Mouse (Mus musculus) MEL (cell line): ENCODE measurements around the gene Pcsk2. TPM values are rescaled to one million over a fixed set of nuclear protein-coding genes. Genes with fewer than 3 reads are reported as not detected.

Experiments used
- DNase-seq: peaks from one replicate; pipeline ENCODE4 v3.0.0; 2011; ENCODE audit warnings: low read depth, low spot score
- H3K27ac ChIP-seq: 2 replicates; pipeline ENCODE4 v1.5.1; 2012; ENCODE audit warnings: low read depth, mild to moderate bottlenecking, control low read depth, low read length, moderate library complexity; ENCODE audit not compliant: control insufficient read depth
- H3K27me3 ChIP-seq, 2 experiments: fragments of 150-350 bp in 1 of 2; sonication (generic) in 1 of 2; 2 replicates each; pipeline ENCODE4 v1.6.1; 2012; ENCODE audit warnings: low read length in 2 of 2, mild to moderate bottlenecking in 2 of 2, improper control_type of control experiment in 1 of 2, moderate library complexity in 1 of 2; ENCODE audit not compliant: insufficient read depth in 2 of 2, control insufficient read depth in 1 of 2
- H3K36me3 ChIP-seq, 2 experiments: 2 replicates each; pipeline ENCODE4 v1.6.1; 2012 to 2014; ENCODE audit warnings: low read length in 2 of 2, improper control_type of control experiment in 1 of 2, inconsistent platforms in 1 of 2, mild to moderate bottlenecking in 1 of 2; ENCODE audit not compliant: insufficient read depth in 2 of 2, control insufficient read depth in 1 of 2
- H3K4me1 ChIP-seq, 2 experiments: fragments of 150-350 bp in 1 of 2; sonication (generic) in 1 of 2; 2 replicates each; pipeline ENCODE4 v1.6.1; 2012; ENCODE audit warnings: low read length in 2 of 2, improper control_type of control experiment in 1 of 2, mild to moderate bottlenecking in 1 of 2; ENCODE audit not compliant: insufficient read depth in 2 of 2, control insufficient read depth in 1 of 2
- H3K4me3 ChIP-seq, 2 experiments: fragments of 150-350 bp in 1 of 2; sonication (generic) in 1 of 2; 2 replicates each; pipeline ENCODE4 v1.5.1; 2012; ENCODE audit warnings: low read depth in 2 of 2, low read length in 2 of 2, mild to moderate bottlenecking in 2 of 2, moderate library complexity in 2 of 2, control low read depth in 1 of 2, improper control_type of control experiment in 1 of 2; ENCODE audit not compliant: control insufficient read depth in 1 of 2, insufficient read depth in 1 of 2
- H3K79me2 ChIP-seq: 2 replicates; pipeline ENCODE4 v1.6.1; 2012; ENCODE audit warnings: mild to moderate bottlenecking, low read length, moderate library complexity; ENCODE audit not compliant: control insufficient read depth, poor library complexity, insufficient read depth
- H3K9ac ChIP-seq: 2 replicates; pipeline ENCODE4 v1.6.1; 2012; ENCODE audit warnings: low read depth, mild to moderate bottlenecking, control low read depth, low read length, moderate library complexity; ENCODE audit not compliant: control insufficient read depth, poor library complexity, severe bottlenecking
- H3K9me3 ChIP-seq: fragments of 150-350 bp; sonication (generic); replicated peaks from 2 replicates; pipeline ENCODE4 v1.6.1; 2012; ENCODE audit warnings: mild to moderate bottlenecking, low read length, improper control_type of control experiment, moderate library complexity; ENCODE audit not compliant: insufficient read depth
- BHLHE40 ChIP-seq: IDR thresholded peaks from 2 replicates; pipeline ENCODE4 v1.6.1; 2012; ENCODE audit warnings: low read depth, mild to moderate bottlenecking, inconsistent platforms, low read length, improper control_type of control experiment, borderline replicate concordance
- CHD1 ChIP-seq: IDR thresholded peaks from 2 replicates; pipeline ENCODE4 v1.6.1; 2012; ENCODE audit warnings: low read depth, mild to moderate bottlenecking, inconsistent platforms, low read length, improper control_type of control experiment
- CTCF ChIP-seq, 3 experiments: IDR thresholded peaks in 2 of 3; conservative IDR thresholded peaks in 1 of 3; 2 replicates each; pipeline ENCODE4 v1.5.1; 2011 to 2012; ENCODE audit warnings: low read length in 3 of 3, low read depth in 2 of 3, mild to moderate bottlenecking in 2 of 3, improper control_type of control experiment in 1 of 3, inconsistent platforms in 1 of 3, mixed read lengths in 1 of 3, moderate library complexity in 1 of 3; ENCODE audit not compliant: control insufficient read depth in 1 of 3, insufficient read depth in 1 of 3, poor library complexity in 1 of 3, severe bottlenecking in 1 of 3
- E2F4 ChIP-seq: IDR thresholded peaks from 2 replicates; pipeline ENCODE4 v1.6.1; 2011; ENCODE audit warnings: low read depth, low read length, improper control_type of control experiment, borderline replicate concordance
- ELF1 ChIP-seq: IDR thresholded peaks from 2 replicates; pipeline ENCODE4 v1.6.1; 2014; ENCODE audit warnings: low read depth, mild to moderate bottlenecking, inconsistent platforms, low read length, improper control_type of control experiment, moderate library complexity
- GATA1 ChIP-seq: IDR thresholded peaks from 2 replicates; pipeline ENCODE4 v1.6.1; 2011; ENCODE audit warnings: low read depth, low read length, improper control_type of control experiment
- JUND ChIP-seq: IDR thresholded peaks from 2 replicates; pipeline ENCODE4 v1.6.1; 2011; ENCODE audit warnings: low read depth, mild to moderate bottlenecking, improper control_type of control experiment, low read length
- KAT2A ChIP-seq: conservative IDR thresholded peaks from 2 replicates; pipeline ENCODE4 v1.6.1; 2012; ENCODE audit warnings: low read depth, low read length, improper control_type of control experiment, inconsistent platforms
- MAX ChIP-seq: IDR thresholded peaks from 2 replicates; pipeline ENCODE4 v1.6.1; 2011; ENCODE audit warnings: low read length, improper control_type of control experiment
- MAZ ChIP-seq: IDR thresholded peaks from 2 replicates; pipeline ENCODE4 v1.6.1; 2012; ENCODE audit warnings: low read depth, mild to moderate bottlenecking, inconsistent platforms, low read length, improper control_type of control experiment
- MYC ChIP-seq: IDR thresholded peaks from 2 replicates; pipeline ENCODE4 v1.6.1; 2011; ENCODE audit warnings: low read depth, mild to moderate bottlenecking, low read length, improper control_type of control experiment, moderate library complexity
- NELFE ChIP-seq: IDR thresholded peaks from 2 replicates; pipeline ENCODE4 v1.6.1; 2011; ENCODE audit warnings: low read depth, low read length, improper control_type of control experiment
- NRF1 ChIP-seq: IDR thresholded peaks from 2 replicates; pipeline ENCODE4 v1.6.1; 2014; ENCODE audit warnings: low read depth, mild to moderate bottlenecking, inconsistent platforms, low read length, improper control_type of control experiment, moderate library complexity; ENCODE audit not compliant: poor library complexity, insufficient read depth, severe bottlenecking
- POLR2AphosphoS2 ChIP-seq: IDR thresholded peaks from 2 replicates; pipeline ENCODE4 v1.6.1; 2011; ENCODE audit warnings: low read length, improper control_type of control experiment
- POLR2AphosphoS5 ChIP-seq: IDR thresholded peaks from 2 replicates; pipeline ENCODE4 v1.6.1; 2012; ENCODE audit warnings: low read depth, borderline replicate concordance, mild to moderate bottlenecking, inconsistent platforms, low read length, moderate library complexity, mixed read lengths
- RAD21 ChIP-seq: IDR thresholded peaks from 2 replicates; pipeline ENCODE4 v1.6.1; 2011; ENCODE audit warnings: mild to moderate bottlenecking, low read depth, low read length, improper control_type of control experiment
- SMC3 ChIP-seq: IDR thresholded peaks from 2 replicates; pipeline ENCODE4 v1.6.1; 2011; ENCODE audit warnings: low read depth, low read length, improper control_type of control experiment
- TAL1 ChIP-seq: IDR thresholded peaks from 2 replicates; pipeline ENCODE4 v1.6.1; 2012; ENCODE audit warnings: mild to moderate bottlenecking, inconsistent platforms, low read length, moderate library complexity, mixed read lengths
- TBP ChIP-seq: IDR thresholded peaks from 2 replicates; pipeline ENCODE4 v1.8.0; 2011; ENCODE audit warnings: low read depth, low read length, improper control_type of control experiment
- TCF12 ChIP-seq: IDR thresholded peaks from 2 replicates; pipeline ENCODE4 v1.6.1; 2014; ENCODE audit warnings: low read depth, mild to moderate bottlenecking, inconsistent platforms, low read length, improper control_type of control experiment, moderate library complexity
- ZKSCAN1 ChIP-seq: IDR thresholded peaks from 2 replicates; pipeline ENCODE4 v1.6.1; 2012; ENCODE audit warnings: low read depth, mild to moderate bottlenecking, inconsistent platforms, low read length, improper control_type of control experiment, moderate library complexity
- polyA plus RNA-seq, 2 experiments: library from polyadenylated mRNA; stranded (reverse) in 1 of 2; unstranded in 1 of 2; fragments of >175 nt in 1 of 2; fragments of >200 nt in 1 of 2; gene quantifications; 2 replicates each; pipeline versions ENCODE4 v1.2.1 to v1.2.4; 2012; ENCODE audit warnings: low replicate concordance in 2 of 2, low read depth in 1 of 2; ENCODE audit not compliant: insufficient read length in 2 of 2, insufficient read depth in 1 of 2, missing spikeins in 1 of 2
- total RNA-seq: library from RNA; depleted of rRNA; stranded (reverse); fragments of 300-350 nt; gene quantifications from 2 replicates; pipeline ENCODE4 v1.2.3, GENCODE M21; 2012

Pcsk2 gene
- total and polyA plus RNA-seq, 3 experiments: not detected

DNA sequence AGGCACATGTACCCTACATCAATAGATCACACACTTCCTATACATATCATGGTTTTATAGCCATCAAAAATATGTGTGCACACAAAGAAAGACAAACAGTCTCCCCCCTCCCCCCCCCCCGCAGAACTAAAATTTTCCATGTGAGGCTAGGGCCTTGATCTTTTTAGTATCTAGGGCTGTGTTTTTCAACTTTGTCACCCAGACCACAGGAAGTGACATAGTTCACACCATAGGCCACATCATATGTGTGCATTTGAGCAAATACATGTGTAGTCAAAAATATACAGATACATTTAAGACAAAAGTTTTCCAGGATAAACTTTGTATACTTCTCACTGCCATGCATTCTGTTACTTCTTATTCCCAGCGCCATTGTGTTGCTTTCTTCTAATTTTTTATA is 293.5 kb downstream of the Pcsk2 start:
- no peak for DNase-seq
- H3K36me3 ChIP-seq: peaks cover 0 to 3% of the 10 kb centered on the region in 2 experiments; a peak in 2 of 4 replicates
- no peaks in the 10 kb centered on the region for H3K79me2 ChIP-seq
- no peak overlapping the region for H3K4me3 ChIP-seq
- no peaks in the 10 kb centered on the region for H3K9me3 ChIP-seq
- H3K27ac ChIP-seq: no peak overlapping the region
- H3K4me1 ChIP-seq: peaks cover 7 to 9% of the 10 kb centered on the region in 2 experiments
- H3K27me3 ChIP-seq: no peaks in the 10 kb centered on the region
- no peak overlapping the region for H3K9ac ChIP-seq
- TF ChIP-seq NELFE: no peak
- no peak for TF ChIP-seq ELF1
- no peak for TF ChIP-seq NRF1

DNA sequence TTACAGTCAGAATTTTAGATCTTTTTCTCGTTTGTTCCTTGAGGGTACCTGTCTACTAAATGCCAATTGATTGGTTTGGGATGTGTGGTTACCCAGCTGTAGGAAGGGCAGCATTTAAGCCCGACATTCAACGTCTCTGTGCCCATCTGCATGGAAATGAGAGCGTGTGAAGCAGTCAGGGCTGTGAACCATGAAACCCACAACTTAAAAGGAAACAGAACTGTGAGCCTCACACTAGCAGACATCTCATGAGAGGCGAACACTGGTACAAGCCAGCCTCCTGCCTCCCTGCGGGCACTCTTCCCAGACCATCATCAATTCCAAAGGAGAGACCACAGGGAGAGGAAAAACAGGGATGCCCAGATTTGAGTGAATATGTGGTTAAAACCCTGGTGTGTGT is 294.9 kb downstream of the Pcsk2 start:
- Histone ChIP-seq H3K79me2 (no peaks in the 10 kb centered on the region), H3K9ac (no peak overlapping the region), H3K27ac (no peak overlapping the region), H3K4me3 (no peak overlapping the region), H3K9me3 (no peaks in the 10 kb centered on the region), H3K27me3 (no peaks in the 10 kb centered on the region), H3K4me1 (peaks cover 7 to 9% of the 10 kb centered on the region in 2 experiments), H3K36me3 (peaks cover 0 to 3% of the 10 kb centered on the region in 2 experiments; a peak in 2 of 4 replicates)
- no peak for TF ChIP-seq ZKSCAN1
- TF ChIP-seq CTCF (IDR thresholded peaks at IDR 0.05 in 2 of 3, conservative IDR thresholded peaks at IDR 0.05 in 1 of 3; ENCODE audit: control insufficient read depth in 1 of 3, insufficient read depth in 1 of 3, low read depth in 2 of 3, low read length in 3 of 3, poor library complexity in 1 of 3, severe bottlenecking in 1 of 3): no peak
- no peak for TF ChIP-seq SMC3
- TF ChIP-seq GATA1: no peak
- DNase-seq: no peak

DNA sequence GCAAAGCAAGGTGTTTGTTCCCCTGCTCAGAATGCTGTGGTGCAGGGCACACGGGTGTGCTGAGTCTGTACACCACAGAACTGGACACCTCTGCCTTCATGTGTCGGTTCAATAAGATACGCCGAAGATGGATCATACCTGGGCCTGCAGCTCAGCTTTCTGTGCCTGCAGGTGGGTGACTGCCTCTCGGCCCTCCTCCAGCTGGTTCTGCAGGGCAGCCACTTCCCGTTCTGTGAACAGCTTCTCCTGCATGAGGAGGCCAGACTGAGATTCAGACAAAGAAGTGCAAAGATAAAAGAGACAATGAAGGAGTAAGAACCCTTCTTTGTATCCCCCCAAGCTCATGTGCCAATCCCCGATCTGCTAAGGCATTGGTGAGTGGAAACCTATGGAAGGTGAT is 295.6 kb downstream of the Pcsk2 start:
- peaks cover 7 to 11% of the 10 kb centered on the region in 2 experiments for H3K4me1 ChIP-seq
- no peak overlapping the region for H3K4me3 ChIP-seq
- DNase-seq: no peak

More for the DNA sequence above, 295.6 kb downstream of the Pcsk2 start:
- no peaks in the 10 kb centered on the region for H3K27me3 ChIP-seq
- H3K36me3 ChIP-seq: peaks cover 0 to 6% of the 10 kb centered on the region in 2 experiments; a peak in 2 of 4 replicates
- TF ChIP-seq TBP: no peak
- no peak for TF ChIP-seq POLR2AphosphoS2
- TF ChIP-seq MAX: no peak
- TF ChIP-seq TCF12: no peak
- TF ChIP-seq CHD1: no peak
- no peak for TF ChIP-seq RAD21
- TF ChIP-seq KAT2A: no peak
- no peak for TF ChIP-seq NRF1
- TF ChIP-seq ZKSCAN1: no peak
- TF ChIP-seq BHLHE40: no peak
- no peak for TF ChIP-seq JUND
- no peak for TF ChIP-seq MYC
- no peak for TF ChIP-seq POLR2AphosphoS5
- no peak for TF ChIP-seq E2F4
- TF ChIP-seq TAL1: no peak
- no peak for TF ChIP-seq ELF1
- TF ChIP-seq MAZ: no peak
- no peak overlapping the region for H3K27ac ChIP-seq
- no peaks in the 10 kb centered on the region for H3K9me3 ChIP-seq
- H3K79me2 ChIP-seq: no peaks in the 10 kb centered on the region
- H3K9ac ChIP-seq: no peak overlapping the region
